Mouse (Mus musculus) embryonic facial prominence, embryonic 14.5 days (tissue): ENCODE measurements at regions not wholly inside any gene's neighbourhood (a gene's known extent, or its start where the extent isn't known, plus 50 kb on each side); places are given as distances from the start of the nearest gene placed in this dataset.

ENCODE experiments used
- ATAC-seq: fragments of 200-750 bp; cut with Nextera tagmentation; 2 replicates; pipeline ENCODE4 v1.8.0; 2017; ENCODE audit warnings: low read depth, moderate number of reproducible peaks, moderate TSS enrichment
- DNase-seq: peaks from one replicate; pipeline ENCODE4 v3.0.0-alpha.2; 2015; ENCODE audit warnings: low spot score
- H3K27ac ChIP-seq: fragments of 300-500 bp; sonication (generic); replicated peaks from 2 replicates; pipeline ENCODE4 v1.5.1; 2014; ENCODE audit warnings: low read depth, mild to moderate bottlenecking, low read length, moderate library complexity
- H3K27me3 ChIP-seq: fragments of 300-500 bp; sonication (generic); replicated peaks from 2 replicates; pipeline ENCODE4 v1.6.1; 2014; ENCODE audit warnings: low read length; ENCODE audit not compliant: control insufficient read depth, insufficient read depth
- H3K36me3 ChIP-seq: fragments of 300-500 bp; sonication (generic); 2 replicates; pipeline ENCODE4 v1.6.1; 2014; ENCODE audit warnings: low read length, mixed read lengths; ENCODE audit not compliant: control insufficient read depth, insufficient read depth
- H3K4me1 ChIP-seq: fragments of 300-500 bp; sonication (generic); 2 replicates; pipeline ENCODE4 v1.6.1; 2014; ENCODE audit warnings: antibody characterized with exemption, low read length; ENCODE audit not compliant: control insufficient read depth, insufficient read depth
- H3K4me2 ChIP-seq: fragments of 300-500 bp; sonication (generic); 2 replicates; pipeline ENCODE4 v1.6.1; 2014; ENCODE audit warnings: low read depth, mild to moderate bottlenecking, low read length, moderate library complexity, mixed read lengths
- H3K4me3 ChIP-seq: fragments of 300-500 bp; sonication (generic); 2 replicates; pipeline ENCODE4 v1.5.1; 2014; ENCODE audit warnings: low read depth, mild to moderate bottlenecking, low read length
- H3K9ac ChIP-seq: fragments of 300-500 bp; sonication (generic); 2 replicates; pipeline ENCODE4 v1.6.1; 2014; ENCODE audit warnings: low read depth, mild to moderate bottlenecking, low read length, moderate library complexity, mixed read lengths
- H3K9me3 ChIP-seq: fragments of 300-500 bp; sonication (generic); 2 replicates; pipeline ENCODE4 v1.6.1; 2016; ENCODE audit warnings: low read length; ENCODE audit not compliant: control insufficient read depth
- WGBS: fragments of 180-500 bp; shearing (Covaris S2); extraction: QIAGEN DNeasy Blood & Tissue Kit; methylation state at CpG from one replicate; pipeline ENCODE4 v1.1.7; 2014; 5-methylcytosine and 5-hydroxymethylcytosine counted together

- Histone ChIP-seq H3K36me3 (no peaks in the 10 kb centered on the region), H3K9me3 (no peaks in the 10 kb centered on the region), H3K4me1 (no peaks in the 10 kb centered on the region), H3K27me3 (no peaks in the 10 kb centered on the region), H3K4me3 (no peak overlapping the region), H3K27ac (no peak overlapping the region), H3K4me2 (no peak overlapping the region), H3K9ac (no peak overlapping the region)
- no peak for ATAC-seq
- peak; percentile 6 for DNase-seq
- 75% methylated on average over 3 of the region's 3 CpGs for WGBS
These were observed 772.4 kb upstream of the Cobl start for GRCm38 (mm10) chr11:13237198-13237597.
